Mouse (Mus musculus) bone marrow macrophage, adult 2 months (primary cell): ENCODE measurements around the gene Gltp.

Experiments
- CTCF ChIP-seq: IDR thresholded peaks from 2 replicates; pipeline ENCODE4 v1.5.1; 2012; ENCODE audit warnings: low read depth, mild to moderate bottlenecking, low read length, moderate library complexity
- POLR2A ChIP-seq: IDR thresholded peaks from 2 replicates; pipeline ENCODE4 v1.6.1; 2012; ENCODE audit warnings: mild to moderate bottlenecking, low read depth, low read length, borderline replicate concordance

DNA sequence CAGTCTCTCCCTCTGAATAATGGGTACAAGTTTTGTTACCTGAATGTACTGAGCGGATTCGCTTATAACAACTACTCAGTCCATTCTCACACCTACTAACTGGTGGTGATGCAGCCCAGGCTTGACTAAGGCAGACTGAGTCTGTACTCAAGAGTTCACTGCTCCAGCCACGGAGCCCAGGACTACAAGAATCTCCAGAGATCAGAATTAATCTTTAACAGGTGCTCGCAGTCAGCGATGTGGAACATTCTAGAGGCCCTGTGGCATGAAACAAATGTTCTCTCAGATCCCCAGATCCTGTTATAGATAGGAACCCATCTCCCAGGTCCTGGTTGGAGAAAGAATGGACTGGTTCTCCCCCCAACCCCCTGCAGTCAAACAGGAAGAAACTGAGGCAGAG, 35.1 kb downstream of the Gltp start:
- TF ChIP-seq CTCF: no peak
- no peak for TF ChIP-seq POLR2A
